Mouse (Mus musculus) cerebral cortex, adult 2 months (tissue): Measurements from ENCODE around the gene Gm9747.

Experiments used
- WGBS: fragments of 180-500 bp; shearing (Covaris S2); methylation state at CpG from one replicate; pipeline ENCODE4 v1.1.7; 2018; 5-methylcytosine and 5-hydroxymethylcytosine counted together

Gene Gm9747

DNA sequence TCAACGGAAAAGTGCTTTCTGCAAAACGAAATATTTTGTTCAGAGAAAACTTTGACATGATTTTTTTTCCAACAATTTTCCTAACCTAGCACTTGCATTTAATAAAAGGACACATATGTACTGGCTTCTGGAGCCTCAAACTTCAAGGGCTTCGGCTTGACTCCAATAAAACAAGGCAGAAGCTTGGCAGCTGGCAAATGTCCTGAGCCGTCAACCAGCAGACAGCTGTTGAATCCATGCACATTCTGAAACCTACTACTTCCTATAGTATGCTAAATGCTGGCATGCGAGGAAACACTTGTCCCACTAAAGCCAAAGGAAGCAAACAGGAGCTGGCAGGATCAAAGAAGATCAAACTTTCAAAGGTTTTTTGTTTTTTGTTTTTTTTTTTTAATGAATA is 24.5 kb downstream of the Gm9747 start:
- 68% methylated on average over 5 of the region's 5 CpGs for WGBS

DNA sequence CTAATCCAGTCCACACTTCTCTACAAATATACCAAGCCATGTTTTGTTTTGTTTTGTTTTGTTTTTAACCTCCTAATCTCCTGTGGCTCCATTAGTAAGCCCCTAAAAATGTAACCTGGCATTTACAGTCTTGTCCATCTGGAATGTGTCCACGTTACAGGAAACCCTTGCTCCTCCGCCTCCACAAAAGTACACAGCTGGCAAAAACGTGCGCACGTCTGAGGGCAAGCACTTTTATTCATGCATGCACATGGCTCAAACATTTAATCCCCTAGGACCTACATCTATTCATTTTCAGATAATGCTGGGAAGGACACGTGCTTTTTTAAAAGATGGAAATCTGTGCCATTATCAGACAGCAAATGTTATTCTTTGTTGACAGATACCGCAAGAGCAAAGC is 25.4 kb downstream of the Gm9747 start:
- WGBS: 68% methylated on average over 7 of the region's 7 CpGs

DNA sequence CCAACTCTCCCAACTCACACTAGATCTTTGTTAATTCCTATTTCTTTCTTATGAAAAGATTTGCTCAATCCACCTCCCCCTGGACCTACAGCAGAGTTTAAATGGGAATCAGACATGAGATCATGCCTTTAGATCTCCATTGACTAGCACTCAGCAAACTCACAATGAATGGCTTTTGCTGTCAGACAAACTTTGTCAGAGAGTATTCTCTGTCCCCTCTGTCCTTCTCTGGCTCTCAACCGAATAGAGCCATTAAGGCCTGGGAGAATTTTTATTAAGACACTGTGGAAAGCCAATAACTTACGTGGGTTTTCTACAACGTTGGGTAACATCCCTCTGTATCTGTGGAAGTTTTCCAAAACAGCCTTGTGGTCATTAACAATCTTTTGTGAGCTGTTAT is 27.1 kb downstream of the Gm9747 start:
- WGBS: 63% methylated on average over 3 of the region's 3 CpGs

DNA sequence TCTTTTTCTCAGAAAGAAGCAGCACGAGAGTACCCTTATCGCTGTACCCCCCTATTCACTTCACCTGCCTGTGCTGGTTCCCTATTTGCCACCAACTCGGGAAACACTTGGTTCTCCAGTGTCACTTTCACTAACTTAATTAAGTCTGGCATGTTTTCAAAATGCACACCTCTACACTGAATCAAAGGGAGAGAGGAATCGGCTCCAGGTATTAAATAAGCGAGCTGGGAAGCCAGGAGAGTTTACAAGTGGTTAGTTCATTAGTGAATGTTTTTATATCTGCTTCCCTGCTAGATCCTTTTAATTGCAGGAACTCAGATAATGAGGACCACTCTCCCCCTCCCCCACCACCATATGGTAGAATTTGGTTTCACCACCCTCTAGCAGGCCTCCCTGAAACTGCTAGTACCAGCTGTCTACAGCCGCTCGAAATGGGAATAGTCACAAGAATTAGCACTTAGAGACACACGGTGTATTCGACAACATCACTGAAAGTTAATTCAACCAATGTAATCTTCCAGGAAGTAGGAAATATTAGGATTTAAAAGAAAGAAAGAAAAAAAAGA is 28.2 kb downstream of the Gm9747 start:
- 48% methylated on average over 9 of the region's 9 CpGs for WGBS

DNA sequence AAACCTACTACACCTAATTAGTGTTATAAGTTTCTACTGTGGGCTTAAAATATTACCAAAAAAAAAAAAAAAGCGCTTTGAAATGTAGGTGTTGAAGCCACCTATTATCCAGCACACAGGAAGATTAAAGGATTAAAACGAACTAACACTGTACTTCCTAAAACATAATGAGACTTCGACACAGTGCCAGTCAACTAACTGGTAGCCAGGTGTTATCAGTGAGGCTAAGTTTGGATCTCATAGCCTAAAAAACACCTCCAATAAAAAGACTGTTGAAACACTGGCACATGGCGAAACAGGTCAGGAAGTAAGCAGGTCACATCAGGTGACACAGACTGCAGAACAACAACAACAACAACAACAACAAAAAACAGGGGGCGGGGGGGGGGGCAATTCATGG is 28.7 kb downstream of the Gm9747 start:
- WGBS: 67% methylated on average over 5 of the region's 5 CpGs

DNA sequence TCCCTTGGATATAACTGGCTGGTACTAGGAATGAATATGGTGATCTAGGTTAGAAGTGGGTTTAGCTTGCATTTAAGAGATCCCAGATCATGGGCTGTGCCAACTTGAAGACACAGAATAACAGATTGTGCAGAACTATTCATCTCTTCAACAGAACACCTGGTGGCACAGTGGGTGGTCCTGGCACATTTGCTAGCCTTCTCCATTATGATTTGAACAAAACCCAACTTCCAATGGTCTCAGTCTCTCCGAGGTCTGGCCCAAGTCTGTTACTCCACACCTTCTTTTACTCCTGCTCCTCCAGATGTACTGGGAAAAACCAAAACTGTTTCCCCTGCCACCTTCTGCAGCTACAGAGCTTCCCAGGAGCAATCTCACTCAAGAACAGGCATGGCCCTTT is 29.4 kb downstream of the Gm9747 start:
- 33% methylated on average over 1 of the region's 1 CpGs for WGBS

DNA sequence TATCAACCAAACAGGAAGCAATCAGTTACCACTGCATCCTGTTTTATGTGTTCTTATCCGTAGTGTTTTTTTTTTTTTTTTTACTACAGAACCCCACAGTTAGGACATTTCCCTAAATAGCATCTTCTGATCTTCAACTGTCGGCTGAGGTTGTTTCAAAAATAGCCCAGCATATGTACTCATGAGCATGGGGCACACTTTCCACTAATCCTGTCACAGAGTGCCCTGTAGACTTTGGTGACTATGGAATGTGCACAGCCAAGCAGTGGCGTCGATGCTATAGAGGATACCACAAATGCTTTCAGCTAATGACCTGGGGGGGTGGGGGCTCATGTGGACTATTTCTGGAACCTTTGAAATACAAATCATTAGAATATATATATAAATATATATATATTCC is 34.6 kb downstream of the Gm9747 start:
- 60% methylated on average over 4 of the region's 4 CpGs for WGBS

DNA sequence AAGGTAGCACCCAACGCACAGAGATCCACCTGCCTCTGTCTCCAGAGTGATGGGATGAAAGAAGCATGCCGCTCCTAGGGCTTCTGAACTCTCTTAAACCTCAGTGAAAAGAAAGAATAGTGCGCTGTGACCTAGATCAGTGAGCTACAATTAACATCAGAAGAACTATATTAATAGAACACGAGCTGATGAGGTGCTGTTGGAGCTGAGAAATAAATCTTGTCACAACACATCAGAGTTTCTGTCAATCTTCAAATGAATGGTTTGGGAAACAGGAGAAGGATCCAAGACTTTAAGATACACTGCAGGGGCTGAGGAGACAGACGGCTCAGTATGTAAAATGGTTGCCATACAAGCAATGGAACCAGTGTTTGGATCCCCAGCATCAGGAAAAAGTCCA is 39.3 kb downstream of the Gm9747 start:
- WGBS: 68% methylated on average over 5 of the region's 5 CpGs

DNA sequence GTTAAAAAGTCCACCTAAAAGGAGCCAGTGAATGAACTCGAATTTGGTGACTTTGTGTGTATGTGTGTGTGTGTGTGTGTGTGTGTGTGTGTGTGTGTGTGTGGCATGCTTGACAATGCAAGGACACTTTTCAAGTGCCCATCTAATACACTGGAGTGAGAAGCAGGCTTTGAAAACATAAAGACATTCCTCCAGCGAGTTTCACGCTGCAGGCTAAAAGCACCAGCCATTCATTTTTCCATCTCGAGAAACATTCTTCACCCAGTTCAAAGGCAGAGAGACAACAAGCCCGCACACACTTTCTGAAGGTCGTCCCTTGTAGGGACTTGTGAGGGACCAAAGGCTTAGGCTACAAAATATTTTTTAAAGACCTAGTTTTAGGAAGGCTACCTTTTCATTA is 40.6 kb downstream of the Gm9747 start:
- WGBS: 53% methylated on average over 6 of the region's 6 CpGs

DNA sequence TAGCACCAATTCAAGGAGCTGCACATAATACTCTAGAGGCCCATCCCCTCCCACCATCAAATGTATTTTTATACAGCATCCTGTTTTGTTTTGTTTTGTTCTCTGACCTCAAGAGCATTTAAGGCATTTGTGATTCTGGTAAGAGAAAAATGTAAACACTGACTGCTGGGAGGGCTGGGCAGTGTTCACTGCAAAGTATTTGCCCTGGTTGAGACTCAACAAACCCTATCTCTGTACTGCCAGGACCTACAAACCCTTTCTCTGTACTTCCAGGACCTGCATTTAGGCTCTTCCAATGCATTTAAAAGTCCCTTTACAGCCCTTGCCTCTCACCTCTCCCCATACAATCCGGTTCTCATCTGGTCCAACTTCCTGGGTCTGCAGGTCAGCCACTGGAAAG is 41.4 kb downstream of the Gm9747 start:
- 53% methylated on average over 1 of the region's 1 CpGs for WGBS

DNA sequence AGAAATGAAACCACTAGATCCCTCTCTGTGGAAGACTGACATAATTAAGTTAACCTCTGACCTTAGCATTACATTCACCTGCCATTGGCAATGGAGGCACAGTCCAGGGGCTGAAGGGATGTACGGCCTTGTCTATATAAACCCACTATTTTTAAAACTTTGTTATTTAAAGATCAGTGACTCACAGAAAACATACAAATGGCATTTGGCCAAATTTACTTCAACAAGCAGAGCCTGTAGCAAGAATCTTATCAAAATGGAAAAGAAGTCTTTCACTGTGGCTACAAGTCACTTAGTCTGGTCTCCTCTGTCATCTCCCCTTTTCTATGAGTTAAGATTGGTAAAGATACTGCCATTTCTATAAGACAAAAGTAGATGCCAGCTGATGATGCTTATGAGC is 46.9 kb downstream of the Gm9747 start:
- WGBS: 49% methylated on average over 1 of the region's 1 CpGs

DNA sequence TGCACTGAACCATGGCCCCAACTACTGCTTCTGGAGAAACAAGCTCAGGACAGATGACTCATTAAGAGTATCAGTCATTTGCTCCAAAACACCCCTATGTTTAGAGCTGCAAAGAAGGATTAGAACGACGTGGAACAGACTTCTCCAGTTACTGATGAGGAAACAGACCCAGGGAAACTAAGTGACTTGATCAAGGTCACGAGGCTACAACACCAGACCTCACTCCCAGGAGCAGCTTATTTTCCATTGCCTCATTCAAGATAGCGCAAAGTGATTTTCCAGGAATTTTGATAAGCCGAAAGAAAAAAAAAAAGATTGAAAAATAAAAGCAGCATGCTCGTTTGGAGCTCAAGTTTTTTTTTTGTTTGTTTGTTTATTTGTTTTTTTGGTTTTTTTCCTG is 48.9 kb downstream of the Gm9747 start:
- WGBS: 70% methylated on average over 6 of the region's 6 CpGs

DNA sequence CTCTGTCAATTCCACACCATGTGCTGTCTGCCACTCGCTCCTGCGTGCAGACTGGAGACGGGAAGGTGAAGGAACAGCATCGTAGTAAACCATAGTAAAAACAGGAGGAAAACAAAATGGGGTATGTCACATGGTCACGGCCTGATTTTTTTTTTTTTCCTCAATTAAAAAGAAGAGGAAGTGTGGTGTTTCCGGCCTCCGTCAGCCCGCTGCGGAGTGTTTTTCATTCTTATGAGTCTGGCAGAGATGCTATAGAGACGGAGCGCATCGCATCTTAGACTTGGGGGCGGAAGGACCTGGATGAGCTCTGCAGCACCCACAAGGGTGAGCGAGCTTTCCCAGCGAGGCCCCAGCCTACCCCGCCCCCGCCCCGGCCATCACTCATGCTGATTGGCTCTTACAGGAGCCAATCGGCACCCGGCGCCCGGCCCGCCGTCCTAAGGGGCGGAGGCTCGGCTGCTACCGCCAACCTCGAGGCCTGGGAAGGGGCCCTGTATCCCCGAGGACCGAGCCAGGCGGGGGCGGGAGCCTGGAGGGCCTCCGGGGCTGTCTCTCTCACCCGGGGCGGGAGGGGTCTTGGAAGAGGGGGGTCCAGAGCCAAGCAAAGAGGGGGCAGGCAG is 50.2 kb downstream of the Gm9747 start:
- WGBS: under 1% methylated on average over 35 of the region's 35 CpGs

DNA sequence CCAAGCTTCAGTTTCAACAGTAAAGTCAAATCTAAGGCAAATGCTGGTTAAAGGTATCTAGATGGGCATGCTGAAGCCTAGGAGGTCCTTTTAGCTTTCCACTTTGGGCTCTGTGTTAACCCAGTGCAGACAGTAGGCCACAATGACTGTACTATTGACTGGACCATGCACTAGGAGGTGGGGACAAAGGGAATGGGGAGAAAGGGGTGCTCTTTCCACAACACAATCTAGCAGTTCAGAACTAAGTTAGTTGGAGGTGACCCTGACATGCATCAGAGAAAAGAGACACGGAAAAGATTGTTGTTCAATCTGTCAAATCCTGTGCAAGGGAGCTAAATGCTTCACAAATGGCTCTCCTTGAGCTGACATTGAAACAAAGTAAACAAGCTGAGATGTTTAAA is 51.0 kb downstream of the Gm9747 start:
- WGBS: 32% methylated on average over 1 of the region's 1 CpGs

DNA sequence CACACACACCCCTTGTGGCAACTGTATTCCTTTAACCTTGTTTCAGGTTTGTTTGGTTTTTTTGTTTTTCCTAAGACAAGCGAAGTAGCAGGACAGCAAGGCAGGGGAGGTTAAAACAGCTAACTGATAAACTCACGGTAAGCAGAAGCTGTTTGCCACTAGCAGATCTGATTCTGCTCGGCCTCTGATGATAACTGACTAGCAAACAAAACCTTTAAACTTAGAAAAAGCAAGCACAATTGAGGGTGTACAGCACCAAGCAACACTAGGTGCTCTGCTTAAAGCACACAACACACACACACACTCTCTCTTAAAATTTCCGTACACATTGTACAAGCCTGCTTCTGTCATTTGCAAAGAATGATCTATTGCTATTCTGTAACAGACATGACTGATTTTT is 51.5 kb downstream of the Gm9747 start:
- 18% methylated on average over 4 of the region's 4 CpGs for WGBS
